Mouse (Mus musculus) left cerebral cortex, postnatal 10 days (tissue): ENCODE measurements at regions not wholly inside any gene's neighbourhood (a gene's known extent, or its start where the extent isn't known, plus 50 kb on each side); places are given as distances from the start of the nearest gene placed in this dataset.

ENCODE experiments used
- DNase-seq, 2 experiments: peaks; one replicate each; pipeline ENCODE4 v3.0.0; 2021 to 2022; ENCODE audit warnings: low spot score in 2 of 2, mixed read lengths in 1 of 2; ENCODE audit errors: extremely low spot score in 1 of 2
- intact Hi-C: fragments of 180-260 bp; cut with DNase I; formaldehyde crosslinking; loops from one replicate; pipeline ENCODE4 v1.15.1; 2025

GRCm38 (mm10) chr12:68758263-68759020 is 400.5 kb downstream of the Rps29 start:
- intact Hi-C loops, result no loop called here
- no peak for DNase-seq

GRCm38 (mm10) chr12:68728882-68729281 is 430.1 kb downstream of the Rps29 start:
- intact Hi-C loops, result no loop called here
- no peak for DNase-seq

- intact Hi-C loops, result no loop called here
Observed at GRCm38 (mm10) chr12:68718946-68719345, 440.0 kb downstream of the Rps29 start.

GRCm38 (mm10) chr12:68694275-68695267 is 464.4 kb downstream of the Rps29 start:
- intact Hi-C loops, result no loop called here
- DNase-seq, result no peak

More at GRCm38 (mm10) chr12:68718946-68719345, 440.0 kb downstream of the Rps29 start:
- DNase-seq, result no peak

- DNase-seq, result no peak
- intact Hi-C loops, result no loop called here
Observed at GRCm38 (mm10) chr12:68688262-68688661, 470.7 kb downstream of the Rps29 start.

GRCm38 (mm10) chr12:68683897-68684296 is 475.1 kb downstream of the Rps29 start:
- DNase-seq, result no peak
- intact Hi-C loops, result no loop called here

GRCm38 (mm10) chr12:68683176-68683575 is 475.8 kb downstream of the Rps29 start:
- intact Hi-C loops, result no loop called here
- no peak for DNase-seq

GRCm38 (mm10) chr12:68680668-68681067 is 478.3 kb downstream of the Rps29 start:
- intact Hi-C loops, result no loop called here

GRCm38 (mm10) chr12:68676096-68676775 is 482.8 kb downstream of the Rps29 start:
- intact Hi-C loops, result no loop called here
- no peak for DNase-seq

More at GRCm38 (mm10) chr12:68680668-68681067, 478.3 kb downstream of the Rps29 start:
- no peak for DNase-seq

GRCm38 (mm10) chr12:68672011-68672410 is 487.0 kb downstream of the Rps29 start:
- DNase-seq, result no peak
- intact Hi-C loops, result no loop called here

- intact Hi-C loops, result no loop called here
Observed at GRCm38 (mm10) chr12:68645901-68646585, 512.9 kb downstream of the Rps29 start.

GRCm38 (mm10) chr12:68643671-68644070 is 515.3 kb downstream of the Rps29 start:
- peak in 1 of 2 experiments; percentile 21 for DNase-seq
- intact Hi-C loops, result no loop called here

More at GRCm38 (mm10) chr12:68645901-68646585, 512.9 kb downstream of the Rps29 start:
- DNase-seq, result no peak

GRCm38 (mm10) chr12:68632441-68632840 is 526.5 kb downstream of the Rps29 start:
- intact Hi-C loops, result no loop called here
- no peak for DNase-seq

GRCm38 (mm10) chr12:68618337-68618736 is 540.6 kb downstream of the Rps29 start:
- DNase-seq, result no peak
- intact Hi-C loops, result no loop called here

GRCm38 (mm10) chr12:68605417-68606000 is 553.5 kb downstream of the Rps29 start:
- intact Hi-C loops, result no loop called here
- DNase-seq, result no peak

GRCm38 (mm10) chr12:68604524-68605299 is 554.3 kb downstream of the Rps29 start:
- intact Hi-C loops, result no loop called here
- no peak for DNase-seq

- intact Hi-C loops, result no loop called here
- DNase-seq, result no peak
Observed at GRCm38 (mm10) chr12:68602682-68603081, 556.3 kb downstream of the Rps29 start.
